Mouse (Mus musculus): ENCODE measurements at regions not wholly inside any gene's neighbourhood (a gene's known extent, or its start where the extent isn't known, plus 50 kb on each side); places are given as distances from the start of the nearest gene placed in this dataset.

GRCm38 (mm10) chr10:66931505-66931904, 164.4 kb upstream of the Jmjd1c start:
- H3K4me1 ChIP-seq, result peaks cover 37% of the 10 kb centered on the region
- no peaks in the 10 kb centered on the region for H3K36me3 ChIP-seq (replicated peaks; ENCODE audit: low read length)
- no peaks in the 10 kb centered on the region for H3K9me3 ChIP-seq
- no peak overlapping the region for H3K4me3 ChIP-seq (replicated peaks)
- TF ChIP-seq GATA1 (IDR thresholded peaks at IDR 0.05; ENCODE audit: borderline replicate concordance, low read length) (no peak), FLI1 (IDR thresholded peaks at IDR 0.05; ENCODE audit: low read length) (no peak)
- no peaks in the 10 kb centered on the region for H3K27me3 ChIP-seq (replicated peaks)

GRCm38 (mm10) chr10:66932544-66932943, 163.4 kb upstream of the Jmjd1c start:
- Histone ChIP-seq H3K36me3 (replicated peaks; ENCODE audit: low read length) (no peaks in the 10 kb centered on the region), H3K27me3 (replicated peaks) (no peaks in the 10 kb centered on the region), H3K4me3 (replicated peaks) (no peak overlapping the region), H3K9me3 (no peaks in the 10 kb centered on the region), H3K4me1 (peaks cover 35% of the 10 kb centered on the region)
- TF ChIP-seq GATA1 (IDR thresholded peaks at IDR 0.05; ENCODE audit: borderline replicate concordance, low read length) (no peak), FLI1 (IDR thresholded peaks at IDR 0.05; ENCODE audit: low read length) (no peak)

GRCm38 (mm10) chr10:66933689-66934088, 162.2 kb upstream of the Jmjd1c start:
- Histone ChIP-seq H3K4me1 (peaks cover 26% of the 10 kb centered on the region), H3K36me3 (replicated peaks; ENCODE audit: low read length) (no peaks in the 10 kb centered on the region), H3K4me3 (replicated peaks) (no peak overlapping the region), H3K9me3 (no peaks in the 10 kb centered on the region), H3K27me3 (replicated peaks) (no peaks in the 10 kb centered on the region)
- TF ChIP-seq FLI1 (IDR thresholded peaks at IDR 0.05; ENCODE audit: low read length) (no peak), GATA1 (IDR thresholded peaks at IDR 0.05; ENCODE audit: borderline replicate concordance, low read length) (no peak)

- H3K9me3 ChIP-seq, result no peaks in the 10 kb centered on the region
- H3K4me3 ChIP-seq (replicated peaks), result no peak overlapping the region
- H3K4me1 ChIP-seq, result peaks cover 20% of the 10 kb centered on the region
- TF ChIP-seq GATA1 (IDR thresholded peaks at IDR 0.05; ENCODE audit: borderline replicate concordance, low read length) (no peak), FLI1 (IDR thresholded peaks at IDR 0.05; ENCODE audit: low read length) (no peak)
- H3K36me3 ChIP-seq (replicated peaks; ENCODE audit: low read length), result no peaks in the 10 kb centered on the region
- no peaks in the 10 kb centered on the region for H3K27me3 ChIP-seq (replicated peaks)
Observed at GRCm38 (mm10) chr10:66935731-66936130, 160.2 kb upstream of the Jmjd1c start.

- H3K4me3 ChIP-seq (replicated peaks), result no peak overlapping the region
- no peaks in the 10 kb centered on the region for H3K27me3 ChIP-seq (replicated peaks)
- TF ChIP-seq FLI1 (IDR thresholded peaks at IDR 0.05; ENCODE audit: low read length), result no peak
- TF ChIP-seq GATA1 (IDR thresholded peaks at IDR 0.05; ENCODE audit: borderline replicate concordance, low read length), result no peak
- no peaks in the 10 kb centered on the region for H3K9me3 ChIP-seq
- H3K4me1 ChIP-seq, result peaks cover 10% of the 10 kb centered on the region
- no peaks in the 10 kb centered on the region for H3K36me3 ChIP-seq (replicated peaks; ENCODE audit: low read length)
Observed at GRCm38 (mm10) chr10:66937116-66937515, 158.8 kb upstream of the Jmjd1c start.

GRCm38 (mm10) chr10:66940368-66940767, 155.6 kb upstream of the Jmjd1c start:
- no peak for TF ChIP-seq FLI1 (IDR thresholded peaks at IDR 0.05; ENCODE audit: low read length)
- no peak for TF ChIP-seq GATA1 (IDR thresholded peaks at IDR 0.05; ENCODE audit: borderline replicate concordance, low read length)
- Histone ChIP-seq H3K4me3 (replicated peaks) (no peak overlapping the region), H3K4me1 (no peaks in the 10 kb centered on the region), H3K9me3 (no peaks in the 10 kb centered on the region), H3K27me3 (replicated peaks) (no peaks in the 10 kb centered on the region), H3K36me3 (replicated peaks; ENCODE audit: low read length) (no peaks in the 10 kb centered on the region)

- TF ChIP-seq FLI1 (IDR thresholded peaks at IDR 0.05; ENCODE audit: low read length) (no peak), GATA1 (IDR thresholded peaks at IDR 0.05; ENCODE audit: borderline replicate concordance, low read length) (no peak)
- H3K4me1 ChIP-seq, result no peaks in the 10 kb centered on the region
- no peak overlapping the region for H3K4me3 ChIP-seq (replicated peaks)
Observed at GRCm38 (mm10) chr10:66940922-66941321, 155.0 kb upstream of the Jmjd1c start.

GRCm38 (mm10) chr10:66941974-66942373, 154.0 kb upstream of the Jmjd1c start:
- no peaks in the 10 kb centered on the region for H3K36me3 ChIP-seq (replicated peaks; ENCODE audit: low read length)
- TF ChIP-seq GATA1 (IDR thresholded peaks at IDR 0.05; ENCODE audit: borderline replicate concordance, low read length), result no peak
- no peak for TF ChIP-seq FLI1 (IDR thresholded peaks at IDR 0.05; ENCODE audit: low read length)
- no peaks in the 10 kb centered on the region for H3K27me3 ChIP-seq (replicated peaks)
- 0 out of 2 replicates have a peak, but pooled peaks cover 3% of the 10 kb centered on the region for H3K9me3 ChIP-seq
- no peak overlapping the region for H3K4me3 ChIP-seq (replicated peaks)
- H3K4me1 ChIP-seq, result no peaks in the 10 kb centered on the region

More at GRCm38 (mm10) chr10:66940922-66941321, 155.0 kb upstream of the Jmjd1c start:
- H3K9me3 ChIP-seq, result no peaks in the 10 kb centered on the region
- no peaks in the 10 kb centered on the region for H3K27me3 ChIP-seq (replicated peaks)
- no peaks in the 10 kb centered on the region for H3K36me3 ChIP-seq (replicated peaks; ENCODE audit: low read length)

- H3K27me3 ChIP-seq (replicated peaks), result no peaks in the 10 kb centered on the region
- H3K4me1 ChIP-seq, result no peaks in the 10 kb centered on the region
- H3K36me3 ChIP-seq (replicated peaks; ENCODE audit: low read length), result no peaks in the 10 kb centered on the region
- 0 out of 2 replicates have a peak, but pooled peaks cover 3% of the 10 kb centered on the region for H3K9me3 ChIP-seq
- H3K4me3 ChIP-seq (replicated peaks), result no peak overlapping the region
- no peak for TF ChIP-seq FLI1 (IDR thresholded peaks at IDR 0.05; ENCODE audit: low read length)
- TF ChIP-seq GATA1 (IDR thresholded peaks at IDR 0.05; ENCODE audit: borderline replicate concordance, low read length), result no peak
Observed at GRCm38 (mm10) chr10:66943875-66944274, 152.1 kb upstream of the Jmjd1c start.

- H3K4me1 ChIP-seq, result no peaks in the 10 kb centered on the region
- TF ChIP-seq GATA1 (IDR thresholded peaks at IDR 0.05; ENCODE audit: borderline replicate concordance, low read length) (no peak), FLI1 (IDR thresholded peaks at IDR 0.05; ENCODE audit: low read length) (no peak)
- H3K27me3 ChIP-seq (replicated peaks), result no peaks in the 10 kb centered on the region
- no peaks in the 10 kb centered on the region for H3K36me3 ChIP-seq (replicated peaks; ENCODE audit: low read length)
- H3K4me3 ChIP-seq (replicated peaks), result no peak overlapping the region
- peaks cover 3% of the 10 kb centered on the region; the same call in 1 of the 2 replicates for H3K9me3 ChIP-seq
Observed at GRCm38 (mm10) chr10:66946161-66946560, 149.8 kb upstream of the Jmjd1c start.

- H3K4me1 ChIP-seq, result no peaks in the 10 kb centered on the region
- no peak for TF ChIP-seq FLI1 (IDR thresholded peaks at IDR 0.05; ENCODE audit: low read length)
- no peak for TF ChIP-seq GATA1 (IDR thresholded peaks at IDR 0.05; ENCODE audit: borderline replicate concordance, low read length)
- peaks cover 3% of the 10 kb centered on the region; the same call in 1 of the 2 replicates for H3K9me3 ChIP-seq
- no peaks in the 10 kb centered on the region for H3K36me3 ChIP-seq (replicated peaks; ENCODE audit: low read length)
- no peaks in the 10 kb centered on the region for H3K27me3 ChIP-seq (replicated peaks)
- H3K4me3 ChIP-seq (replicated peaks), result no peak overlapping the region
Observed at GRCm38 (mm10) chr10:66948329-66948728, 147.6 kb upstream of the Jmjd1c start.
